Mouse (Mus musculus) cerebellum, adult 11-12 months (tissue): ENCODE results near the gene Clasp1.

ENCODE experiments used
- DNase-seq: peaks from one replicate; pipeline ENCODE4 v3.0.0; 2022

The Clasp1 gene

DNA sequence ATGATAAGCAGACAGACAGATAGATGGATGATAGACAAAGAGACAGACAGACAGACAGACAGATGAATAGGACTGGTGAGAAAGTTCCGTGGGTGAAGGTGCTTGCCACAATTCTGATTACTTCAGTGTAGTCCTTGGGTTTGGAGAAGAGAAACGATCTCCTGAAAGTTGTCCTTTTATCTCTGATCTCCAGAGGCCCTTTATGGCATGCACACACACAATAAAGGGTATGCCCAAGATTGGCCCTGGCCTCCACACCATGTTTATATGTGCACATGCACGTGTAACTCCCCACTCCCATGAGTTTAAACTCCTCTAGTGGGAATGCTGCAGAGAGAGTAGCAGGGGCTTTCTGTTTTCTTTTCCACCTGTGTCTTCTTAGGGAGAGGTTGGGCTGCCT lies 14.6 kb downstream of the Clasp1 start:
- no peak for DNase-seq

DNA sequence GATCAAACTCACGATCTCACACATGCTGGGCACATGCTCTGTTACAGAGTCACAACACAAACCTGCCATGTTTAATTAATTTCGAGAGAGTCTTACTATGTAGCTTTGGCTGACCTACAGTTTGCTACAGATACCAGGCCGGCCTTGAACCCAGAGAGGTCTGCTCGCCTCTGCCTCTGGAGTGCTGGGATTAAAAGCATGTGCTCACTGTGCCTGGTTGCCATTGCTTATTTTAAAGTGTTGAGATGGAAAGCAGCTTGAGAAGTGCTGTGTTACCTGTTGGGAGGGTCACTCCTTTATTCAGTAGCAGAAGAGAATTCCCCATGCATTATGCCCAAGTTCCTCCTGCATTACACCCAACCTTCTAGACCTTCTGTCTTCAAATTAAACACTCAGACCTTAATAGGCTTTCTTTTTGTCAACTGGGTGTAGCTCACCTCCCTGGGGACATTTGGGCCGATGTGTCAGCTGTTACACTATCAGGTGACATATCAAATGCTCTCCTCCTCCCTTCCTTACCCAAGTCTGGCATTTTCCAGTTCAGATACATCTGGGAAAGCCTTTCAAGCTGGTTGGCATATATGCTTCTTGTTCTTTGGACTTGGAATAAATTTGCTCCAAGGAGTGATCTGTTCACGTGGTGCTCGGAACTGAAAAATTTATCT lies 18.9 kb downstream of the Clasp1 start:
- DNase-seq = no peak

DNA sequence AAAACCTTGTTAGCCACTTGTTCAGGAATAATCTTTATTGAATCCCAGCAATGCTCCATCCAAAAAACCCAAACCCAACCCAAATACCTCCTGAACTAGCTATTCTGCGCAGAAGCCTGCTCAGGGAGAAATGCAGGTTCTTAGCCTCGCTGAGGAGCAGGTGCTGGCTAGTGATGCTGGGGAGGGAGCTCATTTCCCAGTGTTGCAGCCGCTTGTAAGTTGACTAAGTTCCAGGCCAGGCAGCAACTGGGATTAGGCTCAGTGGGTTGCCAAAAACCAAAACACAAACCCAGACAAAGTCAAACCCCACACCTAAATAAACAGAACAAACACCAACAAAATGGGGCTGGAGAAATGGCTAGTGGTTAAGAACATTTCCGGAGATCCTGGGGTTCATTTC lies 20.4 kb downstream of the Clasp1 start:
- DNase-seq = no peak

DNA sequence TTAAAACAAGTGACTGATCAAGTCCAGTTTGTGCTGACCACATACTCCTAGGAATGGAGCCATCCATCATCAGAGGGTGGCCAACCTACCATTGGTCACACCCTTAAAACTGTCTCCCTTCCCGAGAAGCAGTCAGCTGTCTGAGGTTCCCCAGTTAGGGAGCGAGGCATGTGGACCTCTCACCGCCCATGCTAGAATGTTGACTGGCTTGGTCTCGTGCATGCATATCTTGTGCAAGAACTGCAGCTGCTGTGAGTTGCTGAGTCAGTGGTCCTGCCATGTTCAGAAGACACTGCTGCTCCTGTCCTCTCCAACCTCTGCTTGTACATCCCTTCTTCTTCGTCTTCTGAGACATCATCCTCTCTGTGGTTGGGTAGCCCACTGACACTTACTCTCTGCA lies 22.0 kb downstream of the Clasp1 start:
- no peak for DNase-seq

DNA sequence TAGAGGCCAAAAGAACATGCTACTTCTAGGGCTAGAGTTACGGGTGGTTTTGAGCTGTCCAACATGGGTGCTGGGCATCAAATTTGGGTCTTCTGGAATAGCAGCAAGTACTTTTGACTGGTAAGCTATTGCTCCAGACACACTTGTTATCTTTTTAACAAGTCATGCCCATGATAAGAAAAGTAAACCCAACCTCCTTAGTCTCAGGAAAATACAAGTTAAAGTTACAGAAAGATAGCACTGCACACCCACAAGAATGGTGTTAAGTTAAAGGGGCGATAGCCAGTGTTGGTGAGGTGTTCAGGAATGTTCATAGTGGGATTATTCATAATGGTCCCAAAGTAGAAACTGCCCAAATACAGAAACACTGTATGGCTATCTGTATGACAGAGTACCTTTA lies 24.3 kb downstream of the Clasp1 start:
- no peak for DNase-seq

DNA sequence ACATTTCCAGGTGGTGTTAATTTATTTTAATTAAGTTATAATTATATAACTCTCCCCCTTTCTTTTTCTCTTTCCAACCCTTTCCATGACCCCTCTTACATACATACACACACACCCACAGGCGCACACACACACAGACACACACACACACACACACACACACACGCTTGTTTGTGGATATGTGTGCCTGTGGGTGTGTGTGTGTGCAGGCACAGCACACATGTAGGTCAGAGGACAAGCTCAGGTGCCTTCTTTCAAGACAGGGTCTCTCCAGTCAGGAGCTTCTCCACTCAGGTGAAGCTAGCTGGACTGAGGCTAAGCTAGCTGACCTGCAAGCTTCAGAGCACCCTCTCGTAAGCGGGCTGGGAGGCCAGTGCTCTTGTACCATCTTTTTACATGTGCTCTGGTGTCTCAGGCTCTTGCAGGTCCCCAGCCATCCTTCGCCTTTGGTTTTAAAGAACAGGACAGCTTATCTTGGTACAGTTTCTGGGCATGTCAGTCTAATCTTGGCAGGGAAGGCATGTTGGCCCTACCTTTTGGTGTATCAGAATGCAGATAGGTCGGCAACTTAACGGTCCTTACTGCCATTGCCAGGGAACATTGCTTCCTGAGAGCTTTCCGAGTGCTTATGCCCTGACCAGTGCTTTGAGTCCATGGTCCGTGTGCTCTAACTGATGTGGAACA lies 28.3 kb downstream of the Clasp1 start:
- no peak for DNase-seq

DNA sequence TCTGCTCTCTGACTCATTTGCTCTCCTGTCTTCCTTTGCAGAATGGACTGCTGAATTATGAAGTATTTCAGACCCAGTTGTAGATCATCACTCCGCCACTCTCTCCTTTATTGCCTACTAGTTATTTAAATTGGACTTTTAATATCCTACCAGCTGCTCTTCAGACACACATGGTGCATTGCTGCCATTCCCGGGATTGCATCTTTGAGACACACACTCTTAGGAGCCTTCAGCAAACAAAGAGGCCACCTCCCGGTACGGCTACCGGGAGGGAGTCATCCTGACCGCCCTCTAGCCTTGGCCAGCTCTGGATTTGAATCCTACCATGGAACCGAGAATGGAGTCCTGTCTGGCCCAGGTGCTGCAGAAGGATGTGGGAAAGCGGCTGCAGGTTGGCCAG lies 30.5 kb downstream of the Clasp1 start:
- DNase-seq = no peak

DNA sequence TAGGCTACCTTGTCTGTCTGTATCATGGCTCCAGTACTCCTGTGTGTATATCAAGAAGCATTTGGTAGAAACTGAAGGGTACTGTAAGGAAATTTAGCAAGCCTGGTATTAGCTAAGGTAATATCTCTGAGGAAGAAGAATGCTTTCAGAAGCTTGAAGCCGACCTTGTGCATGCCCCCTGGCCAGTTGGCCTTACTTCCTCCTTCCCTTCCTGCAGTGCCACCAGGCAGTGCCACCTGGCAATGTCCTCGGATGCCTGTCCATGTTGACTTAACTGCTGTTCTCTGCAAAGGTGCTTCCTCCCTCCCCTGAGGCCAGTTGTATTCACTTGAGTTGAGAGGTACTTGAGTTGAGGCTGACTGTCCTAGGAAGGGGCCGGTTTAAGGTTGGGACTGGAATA lies 32.3 kb downstream of the Clasp1 start:
- peak; percentile 34 for DNase-seq

DNA sequence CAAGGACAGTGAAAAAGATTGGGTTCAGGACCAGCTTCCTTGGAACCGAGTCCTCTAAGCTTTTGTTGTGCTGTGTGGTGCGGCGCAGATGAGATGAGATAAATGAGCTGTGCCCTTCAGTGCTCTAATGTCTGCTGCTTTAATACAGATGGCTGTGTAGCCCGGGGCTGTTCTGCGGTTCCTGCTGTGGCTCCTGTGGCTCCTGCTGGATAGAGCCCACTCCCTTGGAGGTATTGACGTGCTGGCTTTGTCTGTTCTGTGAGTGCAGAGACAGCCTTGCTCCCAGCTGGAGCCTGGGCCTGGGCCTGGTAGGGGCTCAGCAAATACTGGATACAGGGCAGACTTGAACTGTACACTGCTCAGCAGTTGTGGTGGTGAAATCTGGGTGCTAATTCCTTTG lies 34.0 kb downstream of the Clasp1 start:
- DNase-seq = no peak

DNA sequence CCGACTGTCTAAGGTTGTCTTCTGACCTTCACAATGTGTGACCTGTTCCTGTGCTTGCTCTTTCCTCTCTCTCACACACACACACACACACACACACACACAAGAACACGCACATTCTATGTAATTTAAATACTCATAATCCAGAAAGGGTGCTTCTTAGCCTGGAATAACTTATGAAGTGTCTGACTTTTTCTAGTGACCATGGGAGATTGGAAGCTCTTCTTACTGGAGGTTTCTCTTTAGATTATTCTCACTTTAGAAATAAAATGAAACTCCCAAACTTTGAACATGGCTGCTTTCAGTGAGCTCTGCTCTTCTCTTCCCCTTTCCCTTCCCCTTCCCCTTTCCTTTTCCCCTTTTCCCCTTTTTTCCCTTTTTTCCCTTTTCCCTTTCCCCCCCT lies 37.1 kb downstream of the Clasp1 start:
- no peak for DNase-seq

DNA sequence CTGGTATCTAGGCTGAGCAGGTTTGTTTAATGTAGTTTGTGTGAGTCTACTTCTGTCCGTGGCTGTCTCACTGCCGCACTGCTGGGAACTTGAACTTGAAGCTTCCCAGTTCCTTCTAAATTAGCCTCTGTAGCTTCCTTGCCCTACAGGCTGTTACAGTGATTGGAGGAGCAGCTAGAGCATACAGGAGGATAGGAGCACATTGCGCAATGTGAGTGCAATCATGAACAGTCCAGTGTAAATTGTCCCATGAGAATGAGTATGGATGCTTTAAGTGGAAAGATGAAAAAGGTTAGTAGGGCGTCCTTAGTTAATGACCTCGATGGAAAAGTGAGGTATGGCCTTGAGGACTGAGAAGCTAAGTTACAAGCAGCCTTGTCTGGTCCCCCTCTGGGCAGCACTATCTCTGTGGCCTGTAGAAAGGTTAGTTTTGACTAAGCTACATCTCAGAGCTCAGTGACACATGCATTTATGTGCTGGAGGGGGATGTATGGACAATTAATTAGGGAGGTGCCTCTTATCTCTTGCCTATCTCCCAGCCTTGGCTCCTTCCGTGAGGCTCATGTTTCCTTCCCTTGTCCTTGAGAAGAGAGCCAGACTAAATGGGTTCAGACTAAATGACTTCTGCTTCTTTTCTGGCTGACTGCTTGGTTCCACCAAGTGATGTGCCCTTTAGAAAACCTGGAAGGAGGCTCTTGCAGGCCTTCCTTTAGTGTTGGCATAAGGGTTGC lies 39.7 kb downstream of the Clasp1 start:
- no peak for DNase-seq

DNA sequence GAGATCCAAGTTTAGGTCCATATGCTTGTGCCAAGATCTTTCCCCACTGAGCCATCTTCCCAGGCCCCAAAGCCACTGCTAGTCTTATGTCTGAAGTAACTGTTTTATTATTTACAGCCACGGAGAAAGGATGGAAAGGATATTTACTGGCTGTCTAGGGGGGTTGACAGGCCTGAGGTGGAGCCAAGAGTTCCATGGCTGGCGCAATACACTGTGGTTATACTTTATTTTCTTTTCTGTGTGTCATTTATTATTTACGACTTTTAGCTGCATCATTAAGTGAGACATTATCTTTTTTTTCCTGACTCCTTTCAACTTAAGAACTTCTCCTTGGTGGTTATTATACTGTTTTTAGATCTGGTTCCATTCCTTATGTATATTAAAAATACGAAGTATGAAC lies 42.7 kb downstream of the Clasp1 start:
- no peak for DNase-seq

DNA sequence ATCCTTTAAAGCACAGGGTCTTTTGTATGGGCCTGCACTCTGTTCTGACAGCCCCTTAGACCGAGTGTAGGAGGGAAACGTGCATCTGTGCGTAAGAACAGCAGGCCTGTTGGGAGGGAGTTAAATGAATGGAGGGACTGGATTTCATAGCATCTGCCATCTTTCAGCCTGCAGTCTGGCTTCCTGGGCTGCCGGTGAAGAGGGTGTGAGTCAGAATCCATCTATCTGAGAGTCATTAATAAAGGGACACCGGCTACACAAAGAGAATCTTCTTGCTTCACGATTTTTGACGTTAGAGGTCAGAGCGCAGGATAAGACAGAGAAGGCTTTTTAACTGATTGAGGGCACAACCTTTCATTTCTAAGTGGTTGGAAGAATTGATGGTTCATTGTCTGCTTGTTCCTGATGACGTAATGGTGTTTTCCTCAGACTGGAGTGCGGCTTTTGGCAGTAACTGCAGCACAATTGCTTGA lies 46.2 kb downstream of the Clasp1 start:
- no peak for DNase-seq

DNA sequence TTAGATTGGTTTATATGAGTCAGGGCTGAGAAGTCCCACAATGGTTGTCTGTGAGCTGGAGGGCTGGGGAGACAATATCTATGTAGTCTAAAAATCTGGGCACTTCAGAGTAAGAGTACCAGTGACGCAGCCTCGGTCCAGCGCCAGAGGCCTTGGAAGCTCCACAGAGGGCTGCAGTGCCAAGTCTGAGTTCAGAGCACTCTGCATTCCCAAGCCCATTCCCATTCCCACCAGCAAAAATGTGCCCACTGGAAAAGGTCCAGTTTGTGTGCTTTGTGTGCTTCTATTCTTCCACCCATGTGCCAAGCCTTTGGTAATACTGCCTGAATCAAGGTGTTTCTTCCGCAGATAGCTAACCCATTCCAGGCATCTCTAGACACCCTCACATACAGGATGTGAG lies 49.0 kb downstream of the Clasp1 start:
- DNase-seq = no peak

DNA sequence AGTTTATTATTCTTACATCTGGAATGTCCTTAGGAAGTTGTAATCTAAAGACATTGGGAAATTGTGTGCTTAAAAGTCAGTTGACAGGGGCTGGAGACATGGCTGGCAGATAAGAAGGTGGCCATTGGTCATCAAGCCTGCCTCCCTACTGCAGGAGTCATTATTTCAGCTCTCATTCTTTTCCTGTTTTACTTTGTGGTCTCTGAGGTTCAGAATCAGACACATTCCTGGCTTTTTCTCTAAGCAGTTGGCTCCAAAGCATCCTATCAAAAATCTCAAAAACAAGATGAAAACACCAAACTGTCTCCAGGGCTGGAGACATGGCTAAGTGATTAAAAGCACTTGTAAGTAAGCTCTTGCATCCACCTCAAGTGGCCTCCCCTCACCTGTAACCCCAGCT lies 49.5 kb downstream of the Clasp1 start:
- no peak for DNase-seq

DNA sequence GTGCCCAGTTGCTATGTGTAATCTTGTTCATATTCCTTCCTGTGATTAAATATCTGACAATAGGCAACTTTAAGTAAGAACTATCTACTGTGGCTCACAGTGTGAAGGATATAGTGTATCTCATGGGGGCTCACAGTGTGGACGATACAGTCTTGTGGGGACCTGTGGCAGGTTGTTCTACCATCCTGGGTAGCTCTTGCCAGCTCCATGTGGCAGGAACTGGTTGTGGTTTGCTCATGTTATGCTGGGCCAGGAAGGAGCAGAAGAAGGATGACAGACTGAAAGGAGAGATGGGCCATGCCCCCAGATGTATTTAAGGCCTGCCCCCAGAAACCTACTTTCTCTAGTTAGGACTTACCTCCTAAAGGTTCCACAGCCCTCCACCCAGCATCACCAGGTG lies 51.7 kb downstream of the Clasp1 start:
- DNase-seq = no peak

DNA sequence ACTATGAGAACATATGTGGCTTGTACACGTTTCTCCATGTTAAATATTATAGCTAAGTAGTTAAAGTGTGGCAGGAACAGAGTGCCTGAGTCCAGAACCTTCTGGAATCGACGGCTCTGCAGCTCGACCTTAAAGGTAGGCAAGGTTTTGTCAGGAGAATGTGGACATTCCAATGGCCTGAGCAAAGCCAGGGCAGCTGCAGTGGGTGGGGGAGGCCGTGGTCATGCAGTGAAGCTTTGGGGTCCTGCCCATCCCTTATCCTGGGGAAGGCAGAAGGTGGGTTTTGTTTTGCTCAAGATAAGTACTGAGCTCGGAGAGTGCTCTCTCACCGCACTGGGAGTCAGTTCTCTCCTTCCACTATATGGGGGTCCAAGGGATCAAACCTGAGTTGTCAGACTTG lies 55.6 kb downstream of the Clasp1 start:
- no peak for DNase-seq

DNA sequence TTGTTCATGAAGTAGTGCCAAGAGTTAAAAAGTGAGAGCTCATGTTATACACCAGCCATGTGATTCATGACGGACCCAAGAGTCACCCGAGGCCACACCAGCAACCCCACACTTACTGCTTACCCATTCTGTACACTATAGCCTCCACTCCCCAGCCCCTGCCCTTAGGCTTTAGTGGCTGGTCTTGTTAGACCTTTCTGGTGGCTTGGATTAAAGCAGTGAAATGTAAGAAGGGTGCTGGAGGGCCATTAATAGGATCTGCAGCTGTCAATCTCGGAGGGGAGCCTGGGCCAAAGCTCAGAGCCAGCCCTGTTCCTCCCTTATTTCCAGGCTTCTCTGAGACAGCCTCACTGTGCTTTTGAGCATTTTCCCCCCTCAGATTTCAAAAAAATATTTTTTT lies 56.1 kb downstream of the Clasp1 start:
- DNase-seq = no peak

DNA sequence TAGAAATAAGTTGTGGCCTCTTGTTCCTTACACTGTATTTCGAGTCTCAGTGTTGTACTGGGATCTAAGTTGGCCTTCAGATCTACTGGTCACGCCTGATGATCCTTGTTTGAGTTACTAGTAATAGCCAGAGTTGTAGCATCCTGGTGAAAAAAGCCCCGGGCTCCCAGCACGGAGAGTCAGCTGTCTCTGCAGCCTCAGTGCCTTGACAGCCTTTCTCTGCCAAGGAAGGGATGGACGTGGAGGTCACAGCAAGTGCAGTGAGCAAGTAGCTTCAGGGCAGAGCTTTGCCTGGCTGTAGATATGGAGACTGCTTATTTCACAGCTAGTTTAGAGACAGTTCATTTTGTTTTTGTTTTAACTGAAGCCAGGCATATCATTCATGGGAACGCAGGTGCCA lies 56.6 kb downstream of the Clasp1 start:
- no peak for DNase-seq

DNA sequence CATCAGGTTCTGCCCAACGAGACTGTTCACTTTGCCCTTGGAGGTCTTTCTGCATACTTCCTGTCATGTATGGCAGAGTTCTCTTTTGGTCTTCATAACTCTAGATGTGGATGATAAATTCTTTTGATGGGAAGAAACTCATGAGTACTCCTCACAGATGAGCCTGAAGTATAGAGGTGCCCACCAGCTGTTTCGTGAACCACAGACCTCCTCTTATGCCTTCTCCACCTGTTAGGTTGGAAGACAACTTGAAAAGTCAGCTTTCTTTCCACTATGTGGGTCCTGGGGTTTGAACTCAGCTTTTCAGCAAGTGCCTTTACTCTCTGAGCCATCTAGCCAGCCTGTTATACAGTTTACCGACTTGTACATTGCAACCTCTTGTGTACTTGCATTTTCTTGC lies 57.1 kb downstream of the Clasp1 start:
- no peak for DNase-seq

DNA sequence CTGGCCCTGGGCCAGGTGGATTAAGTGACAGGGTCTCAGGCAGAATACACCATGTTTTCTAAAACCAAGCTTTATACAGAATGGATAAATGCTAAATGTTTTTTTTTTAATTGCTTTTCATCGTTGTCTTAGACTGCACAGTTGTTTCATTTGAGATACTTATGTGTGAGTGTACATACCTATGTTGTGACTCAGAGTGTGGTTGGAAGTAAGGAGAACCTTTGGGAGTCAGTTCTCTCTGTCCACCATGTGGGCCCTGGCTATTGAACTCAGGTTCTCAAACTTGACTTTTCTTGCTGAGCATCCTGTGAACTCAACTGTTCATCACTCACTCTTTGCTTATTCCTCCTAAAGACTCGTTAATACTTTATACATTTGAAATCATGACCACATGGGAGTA lies 58.3 kb downstream of the Clasp1 start:
- no peak for DNase-seq

DNA sequence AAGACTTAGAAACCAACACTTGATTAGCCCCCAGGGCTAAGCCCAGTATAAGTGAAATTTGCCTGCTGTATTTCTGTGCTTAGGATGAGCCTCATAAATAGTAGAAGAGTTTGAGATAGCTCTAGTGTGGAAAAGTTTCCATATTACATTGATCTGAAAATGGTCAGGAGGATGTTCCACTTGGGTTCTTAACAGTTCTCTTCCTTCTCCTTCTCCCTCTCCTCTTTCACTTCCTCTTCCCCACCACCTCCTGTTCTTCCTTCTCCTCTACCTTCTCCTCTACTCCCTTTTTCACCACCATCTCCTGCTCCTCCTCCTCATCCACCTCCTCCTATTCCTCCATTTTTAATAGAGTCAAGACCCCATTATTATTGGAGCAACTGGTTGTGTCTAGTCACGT lies 59.4 kb downstream of the Clasp1 start:
- no peak for DNase-seq

DNA sequence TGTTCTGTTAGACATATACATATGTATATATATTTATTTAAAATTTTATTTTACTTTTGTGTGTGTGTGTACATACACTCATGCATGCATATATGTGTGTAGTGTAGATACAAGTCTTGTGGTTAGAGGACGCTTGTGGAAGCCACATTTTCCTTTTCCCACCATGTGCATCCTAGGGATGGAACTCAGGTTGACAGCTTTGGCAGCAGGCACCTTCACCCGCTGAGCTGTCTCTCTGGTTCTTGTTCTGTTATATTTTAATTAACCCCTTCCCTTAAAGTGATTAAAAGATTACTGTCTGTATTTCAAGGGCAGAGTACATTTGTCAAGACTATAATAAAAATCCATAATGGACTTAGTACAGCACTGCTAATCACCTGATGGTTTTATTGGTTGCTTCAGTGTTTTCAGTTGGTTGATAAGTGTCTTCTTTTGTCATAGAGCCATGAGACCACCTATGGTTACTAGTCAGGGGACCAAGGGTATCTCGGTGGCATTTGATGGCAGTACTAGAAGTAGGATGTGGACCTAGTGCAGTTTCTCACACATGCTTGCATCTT lies 62.1 kb downstream of the Clasp1 start:
- no peak for DNase-seq

DNA sequence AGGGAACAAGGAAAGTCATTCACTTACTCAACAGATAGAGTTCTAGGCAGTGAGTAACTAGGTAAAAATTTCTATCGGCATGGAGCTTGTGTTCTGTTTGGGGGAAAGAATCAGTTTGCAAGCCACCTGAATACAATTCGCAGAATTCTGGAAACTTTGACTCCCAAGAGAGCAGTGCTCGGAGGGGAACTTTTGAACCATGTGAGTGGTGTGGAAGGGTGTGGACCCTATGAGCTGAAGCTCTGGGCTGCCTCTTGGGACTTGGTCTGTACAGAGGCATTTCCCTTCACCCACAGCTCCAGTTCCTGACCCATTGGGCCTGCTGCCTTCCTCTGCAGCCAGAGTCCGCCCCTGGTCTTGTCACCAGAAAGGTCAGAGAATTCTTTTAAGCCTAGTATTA lies 64.7 kb downstream of the Clasp1 start:
- no peak for DNase-seq
